Mouse (Mus musculus) MEL (cell line): ENCODE results near the gene Klk14. TPM values are rescaled to one million over a fixed set of nuclear protein-coding genes. Genes with fewer than 3 reads are reported as not detected.

Experiments
- DNase-seq: peaks from one replicate; pipeline ENCODE4 v3.0.0; 2011; ENCODE audit warnings: low read depth, low spot score
- H3K27ac ChIP-seq: 2 replicates; pipeline ENCODE4 v1.5.1; 2012; ENCODE audit warnings: low read depth, mild to moderate bottlenecking, control low read depth, low read length, moderate library complexity; ENCODE audit not compliant: control insufficient read depth
- H3K27me3 ChIP-seq, 2 experiments: fragments of 150-350 bp in 1 of 2; sonication (generic) in 1 of 2; 2 replicates each; pipeline ENCODE4 v1.6.1; 2012; ENCODE audit warnings: low read length in 2 of 2, mild to moderate bottlenecking in 2 of 2, improper control_type of control experiment in 1 of 2, moderate library complexity in 1 of 2; ENCODE audit not compliant: insufficient read depth in 2 of 2, control insufficient read depth in 1 of 2
- H3K36me3 ChIP-seq, 2 experiments: 2 replicates each; pipeline ENCODE4 v1.6.1; 2012 to 2014; ENCODE audit warnings: low read length in 2 of 2, improper control_type of control experiment in 1 of 2, inconsistent platforms in 1 of 2, mild to moderate bottlenecking in 1 of 2; ENCODE audit not compliant: insufficient read depth in 2 of 2, control insufficient read depth in 1 of 2
- H3K4me1 ChIP-seq, 2 experiments: fragments of 150-350 bp in 1 of 2; sonication (generic) in 1 of 2; 2 replicates each; pipeline ENCODE4 v1.6.1; 2012; ENCODE audit warnings: low read length in 2 of 2, improper control_type of control experiment in 1 of 2, mild to moderate bottlenecking in 1 of 2; ENCODE audit not compliant: insufficient read depth in 2 of 2, control insufficient read depth in 1 of 2
- H3K4me3 ChIP-seq, 2 experiments: fragments of 150-350 bp in 1 of 2; sonication (generic) in 1 of 2; 2 replicates each; pipeline ENCODE4 v1.5.1; 2012; ENCODE audit warnings: low read depth in 2 of 2, low read length in 2 of 2, mild to moderate bottlenecking in 2 of 2, moderate library complexity in 2 of 2, control low read depth in 1 of 2, improper control_type of control experiment in 1 of 2; ENCODE audit not compliant: control insufficient read depth in 1 of 2, insufficient read depth in 1 of 2
- H3K79me2 ChIP-seq: 2 replicates; pipeline ENCODE4 v1.6.1; 2012; ENCODE audit warnings: mild to moderate bottlenecking, low read length, moderate library complexity; ENCODE audit not compliant: control insufficient read depth, poor library complexity, insufficient read depth
- H3K9ac ChIP-seq: 2 replicates; pipeline ENCODE4 v1.6.1; 2012; ENCODE audit warnings: low read depth, mild to moderate bottlenecking, control low read depth, low read length, moderate library complexity; ENCODE audit not compliant: control insufficient read depth, poor library complexity, severe bottlenecking
- H3K9me3 ChIP-seq: fragments of 150-350 bp; sonication (generic); replicated peaks from 2 replicates; pipeline ENCODE4 v1.6.1; 2012; ENCODE audit warnings: mild to moderate bottlenecking, low read length, improper control_type of control experiment, moderate library complexity; ENCODE audit not compliant: insufficient read depth
- BHLHE40 ChIP-seq: IDR thresholded peaks from 2 replicates; pipeline ENCODE4 v1.6.1; 2012; ENCODE audit warnings: low read depth, mild to moderate bottlenecking, inconsistent platforms, low read length, improper control_type of control experiment, borderline replicate concordance
- CHD1 ChIP-seq: IDR thresholded peaks from 2 replicates; pipeline ENCODE4 v1.6.1; 2012; ENCODE audit warnings: low read depth, mild to moderate bottlenecking, inconsistent platforms, low read length, improper control_type of control experiment
- CTCF ChIP-seq, 3 experiments: IDR thresholded peaks in 2 of 3; conservative IDR thresholded peaks in 1 of 3; 2 replicates each; pipeline ENCODE4 v1.5.1; 2011 to 2012; ENCODE audit warnings: low read length in 3 of 3, low read depth in 2 of 3, mild to moderate bottlenecking in 2 of 3, improper control_type of control experiment in 1 of 3, inconsistent platforms in 1 of 3, mixed read lengths in 1 of 3, moderate library complexity in 1 of 3; ENCODE audit not compliant: control insufficient read depth in 1 of 3, insufficient read depth in 1 of 3, poor library complexity in 1 of 3, severe bottlenecking in 1 of 3
- E2F4 ChIP-seq: IDR thresholded peaks from 2 replicates; pipeline ENCODE4 v1.6.1; 2011; ENCODE audit warnings: low read depth, low read length, improper control_type of control experiment, borderline replicate concordance
- EP300 ChIP-seq, 2 experiments: IDR thresholded peaks; 2 replicates each; pipeline ENCODE4 v1.6.1; 2011; ENCODE audit warnings: improper control_type of control experiment in 2 of 2, low read length in 2 of 2, low read depth in 1 of 2, mild to moderate bottlenecking in 1 of 2
- GABPA ChIP-seq: IDR thresholded peaks from 2 replicates; pipeline ENCODE4 v1.6.1; 2012; ENCODE audit warnings: low read depth, mild to moderate bottlenecking, inconsistent platforms, low read length, improper control_type of control experiment, moderate library complexity
- GATA1 ChIP-seq: IDR thresholded peaks from 2 replicates; pipeline ENCODE4 v1.6.1; 2011; ENCODE audit warnings: low read depth, low read length, improper control_type of control experiment
- HCFC1 ChIP-seq: IDR thresholded peaks from 2 replicates; pipeline ENCODE4 v1.6.1; 2012; ENCODE audit warnings: low read depth, mild to moderate bottlenecking, inconsistent platforms, low read length, improper control_type of control experiment, moderate library complexity
- JUND ChIP-seq: IDR thresholded peaks from 2 replicates; pipeline ENCODE4 v1.6.1; 2011; ENCODE audit warnings: low read depth, mild to moderate bottlenecking, improper control_type of control experiment, low read length
- MAFK ChIP-seq: IDR thresholded peaks from 2 replicates; pipeline ENCODE4 v1.6.1; 2011; ENCODE audit warnings: low read depth, mild to moderate bottlenecking, low read length, improper control_type of control experiment, borderline replicate concordance
- MYB ChIP-seq: IDR thresholded peaks from 2 replicates; pipeline ENCODE4 v1.6.1; 2011; ENCODE audit warnings: mild to moderate bottlenecking, low read depth, low read length, improper control_type of control experiment
- MYC ChIP-seq: IDR thresholded peaks from 2 replicates; pipeline ENCODE4 v1.6.1; 2011; ENCODE audit warnings: low read depth, mild to moderate bottlenecking, low read length, improper control_type of control experiment, moderate library complexity
- NELFE ChIP-seq: IDR thresholded peaks from 2 replicates; pipeline ENCODE4 v1.6.1; 2011; ENCODE audit warnings: low read depth, low read length, improper control_type of control experiment
- POLR2AphosphoS2 ChIP-seq: IDR thresholded peaks from 2 replicates; pipeline ENCODE4 v1.6.1; 2011; ENCODE audit warnings: low read length, improper control_type of control experiment
- RCOR1 ChIP-seq: IDR thresholded peaks from 2 replicates; pipeline ENCODE4 v1.6.1; 2012; ENCODE audit warnings: low read depth, mild to moderate bottlenecking, inconsistent platforms, low read length, improper control_type of control experiment
- TAL1 ChIP-seq: IDR thresholded peaks from 2 replicates; pipeline ENCODE4 v1.6.1; 2012; ENCODE audit warnings: mild to moderate bottlenecking, inconsistent platforms, low read length, moderate library complexity, mixed read lengths
- UBTF ChIP-seq: IDR thresholded peaks from 2 replicates; pipeline ENCODE4 v1.6.1; 2012; ENCODE audit warnings: low read depth, mild to moderate bottlenecking, inconsistent platforms, low read length, improper control_type of control experiment, moderate library complexity, borderline replicate concordance; ENCODE audit not compliant: insufficient read depth
- USF1 ChIP-seq: IDR thresholded peaks from 2 replicates; pipeline ENCODE4 v1.6.1; 2014; ENCODE audit warnings: low read depth, mild to moderate bottlenecking, inconsistent platforms, low read length, improper control_type of control experiment, moderate library complexity
- polyA plus RNA-seq, 2 experiments: library from polyadenylated mRNA; stranded (reverse) in 1 of 2; unstranded in 1 of 2; fragments of >175 nt in 1 of 2; fragments of >200 nt in 1 of 2; gene quantifications; 2 replicates each; pipeline versions ENCODE4 v1.2.1 to v1.2.4; 2012; ENCODE audit warnings: low replicate concordance in 2 of 2, low read depth in 1 of 2; ENCODE audit not compliant: insufficient read length in 2 of 2, insufficient read depth in 1 of 2, missing spikeins in 1 of 2
- total RNA-seq: library from RNA; depleted of rRNA; stranded (reverse); fragments of 300-350 nt; gene quantifications from 2 replicates; pipeline ENCODE4 v1.2.3, GENCODE M21; 2012

Gene Klk14
- total and polyA plus RNA-seq, 3 experiments: 0.13 TPM; not detected in 2

- no peak overlapping the region for H3K4me3 ChIP-seq
- H3K9me3 ChIP-seq: no peaks in the 10 kb centered on the region
- H3K27ac ChIP-seq: no peak overlapping the region
- TF ChIP-seq RCOR1: no peak
- no peak for TF ChIP-seq HCFC1
- no peak for TF ChIP-seq EP300 (IDR thresholded peaks at IDR 0.05; ENCODE audit: low read depth in 1 of 2, low read length in 2 of 2)
- TF ChIP-seq TAL1: no peak
- TF ChIP-seq, all 39 proteins: peak for 0
- Histone ChIP-seq H3K4me1 (no peaks in the 10 kb centered on the region), H3K27me3 (no peaks in the 10 kb centered on the region), H3K79me2 (no peaks in the 10 kb centered on the region), H3K9ac (no peak overlapping the region), H3K36me3 (no peaks in the 10 kb centered on the region)
- no peak for DNase-seq
Measured at GRCm38 (mm10) chr7:43643046-43643652, 47.1 kb upstream of the Klk14 start.

GRCm38 (mm10) chr7:43652683-43653082 lies 37.5 kb upstream of the Klk14 start:
- no peak overlapping the region for H3K9ac ChIP-seq
- TF ChIP-seq USF1: no peak
- TF ChIP-seq MYB: no peak
- no peak for TF ChIP-seq MAFK
- TF ChIP-seq TAL1: no peak
- no peak for TF ChIP-seq RCOR1
- TF ChIP-seq UBTF: no peak
- TF ChIP-seq MYC: no peak
- no peak for TF ChIP-seq BHLHE40
- TF ChIP-seq POLR2AphosphoS2: no peak
- TF ChIP-seq HCFC1: no peak
- no peak for TF ChIP-seq GABPA
- no peak for TF ChIP-seq NELFE
- TF ChIP-seq, all 39 proteins: peak for 0
- no peaks in the 10 kb centered on the region for H3K79me2 ChIP-seq
- no peaks in the 10 kb centered on the region for H3K36me3 ChIP-seq
- DNase-seq: no peak
- no peaks in the 10 kb centered on the region for H3K27me3 ChIP-seq
- no peak overlapping the region for H3K27ac ChIP-seq
- no peak overlapping the region for H3K4me3 ChIP-seq
- H3K9me3 ChIP-seq: no peaks in the 10 kb centered on the region
- H3K4me1 ChIP-seq: no peaks in the 10 kb centered on the region

GRCm38 (mm10) chr7:43654519-43654918 lies 35.7 kb upstream of the Klk14 start:
- Histone ChIP-seq H3K27ac (no peak overlapping the region), H3K4me1 (no peaks in the 10 kb centered on the region), H3K79me2 (no peaks in the 10 kb centered on the region), H3K36me3 (no peaks in the 10 kb centered on the region), H3K27me3 (no peaks in the 10 kb centered on the region), H3K9me3 (no peaks in the 10 kb centered on the region), H3K4me3 (no peak overlapping the region), H3K9ac (no peak overlapping the region)
- DNase-seq: no peak
- no peak for TF ChIP-seq CTCF (IDR thresholded peaks at IDR 0.05 in 2 of 3, conservative IDR thresholded peaks at IDR 0.05 in 1 of 3; ENCODE audit: control insufficient read depth in 1 of 3, insufficient read depth in 1 of 3, low read depth in 2 of 3, low read length in 3 of 3, poor library complexity in 1 of 3, severe bottlenecking in 1 of 3)
- TF ChIP-seq GABPA: no peak
- TF ChIP-seq CHD1: no peak
- TF ChIP-seq MYC: no peak
- TF ChIP-seq JUND: no peak
- TF ChIP-seq E2F4: no peak
- TF ChIP-seq GATA1: no peak
